Mouse (Mus musculus): ENCODE data around the gene Mylk2.

Mylk2 gene

GRCm38 (mm10) chr2:152944013-152944412 is 32.9 kb downstream of the Mylk2 start:
- DNase-seq (ENCODE audit: low spot score), result no peak

GRCm38 (mm10) chr2:152947098-152947497 is 35.9 kb downstream of the Mylk2 start:
- no peak for DNase-seq (ENCODE audit: low spot score)

- DNase-seq (ENCODE audit: low spot score), result no peak
These were observed 37.4 kb downstream of the Mylk2 start for GRCm38 (mm10) chr2:152948438-152949020.

GRCm38 (mm10) chr2:152950358-152951064 is 39.4 kb downstream of the Mylk2 start:
- no peak for DNase-seq (ENCODE audit: low spot score)

GRCm38 (mm10) chr2:152951065-152951849 is 40.1 kb downstream of the Mylk2 start, which contains the start of gene Dusp15:
Gene Dusp15, minus strand, starts transcription at chr2:152951698.
- peak; percentile 52 for DNase-seq (ENCODE audit: low spot score)

GRCm38 (mm10) chr2:152951850-152952720 is 40.9 kb downstream of the Mylk2 start:
- DNase-seq (ENCODE audit: low spot score), result no peak

- no peak for DNase-seq (ENCODE audit: low spot score)
These were observed 47.0 kb downstream of the Mylk2 start for GRCm38 (mm10) chr2:152958116-152958515.

- peak; percentile 82 for DNase-seq (ENCODE audit: low spot score)
These were observed 51.1 kb downstream of the Mylk2 start, which contains the start of gene Ttll9 for GRCm38 (mm10) chr2:152962091-152962793. Gene Ttll9, plus strand, starts transcription at chr2:152962485.

GRCm38 (mm10) chr2:152965555-152965954 is 54.4 kb downstream of the Mylk2 start:
- no peak for DNase-seq (ENCODE audit: low spot score)

Measured in left cerebral cortex, adult 11 months (tissue).